Mouse (Mus musculus): ENCODE results near the gene Dtx3.

Dtx3 gene

DNA sequence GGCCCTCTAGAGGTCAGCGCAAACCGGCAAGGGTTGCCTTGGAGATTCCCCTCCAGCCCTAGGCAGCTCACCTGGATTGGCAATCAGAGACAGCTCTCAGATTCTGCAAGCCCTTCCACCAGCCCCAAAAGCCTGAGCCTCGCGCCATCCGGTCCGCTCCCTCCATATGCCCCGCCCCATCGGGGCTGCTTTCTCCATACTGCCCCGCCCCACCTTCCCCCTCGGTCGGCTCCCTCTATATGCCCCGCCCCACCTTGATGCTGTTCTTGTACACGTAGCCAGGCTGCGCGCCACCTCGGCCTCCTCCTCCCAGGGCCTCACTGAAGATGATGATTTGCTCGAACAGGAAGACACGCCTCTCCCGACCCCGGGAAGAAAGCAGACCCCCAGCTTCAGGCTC is 11.8 kb downstream of the Dtx3 start:
- DNase-seq, result no peak

DNA sequence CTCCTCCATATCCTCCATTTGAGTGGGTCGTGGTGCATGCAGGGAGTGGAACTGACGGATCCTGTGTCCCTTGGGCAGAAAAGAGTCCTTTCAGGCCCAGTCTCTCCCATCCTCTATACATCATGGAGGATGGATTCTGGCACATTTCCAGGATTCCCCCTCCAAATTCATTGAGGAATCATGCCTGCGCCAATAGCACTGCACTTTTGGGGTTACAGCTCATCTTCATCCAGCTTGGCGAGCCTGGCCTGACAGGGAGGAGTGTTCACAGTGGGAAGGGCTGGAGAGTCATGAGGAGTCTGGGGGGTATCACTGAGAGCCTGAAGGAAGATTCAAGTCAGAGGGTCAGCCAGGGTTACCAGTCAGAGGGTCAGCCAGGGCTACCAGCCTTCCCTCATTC is 12.9 kb downstream of the Dtx3 start:
- no peak for DNase-seq

GRCm38 (mm10) chr10:127181566-127181965 is 14.0 kb downstream of the Dtx3 start:
- DNase-seq, result no peak

GRCm38 (mm10) chr10:127180695-127181047 is 14.9 kb downstream of the Dtx3 start:
- no peak for DNase-seq

DNA sequence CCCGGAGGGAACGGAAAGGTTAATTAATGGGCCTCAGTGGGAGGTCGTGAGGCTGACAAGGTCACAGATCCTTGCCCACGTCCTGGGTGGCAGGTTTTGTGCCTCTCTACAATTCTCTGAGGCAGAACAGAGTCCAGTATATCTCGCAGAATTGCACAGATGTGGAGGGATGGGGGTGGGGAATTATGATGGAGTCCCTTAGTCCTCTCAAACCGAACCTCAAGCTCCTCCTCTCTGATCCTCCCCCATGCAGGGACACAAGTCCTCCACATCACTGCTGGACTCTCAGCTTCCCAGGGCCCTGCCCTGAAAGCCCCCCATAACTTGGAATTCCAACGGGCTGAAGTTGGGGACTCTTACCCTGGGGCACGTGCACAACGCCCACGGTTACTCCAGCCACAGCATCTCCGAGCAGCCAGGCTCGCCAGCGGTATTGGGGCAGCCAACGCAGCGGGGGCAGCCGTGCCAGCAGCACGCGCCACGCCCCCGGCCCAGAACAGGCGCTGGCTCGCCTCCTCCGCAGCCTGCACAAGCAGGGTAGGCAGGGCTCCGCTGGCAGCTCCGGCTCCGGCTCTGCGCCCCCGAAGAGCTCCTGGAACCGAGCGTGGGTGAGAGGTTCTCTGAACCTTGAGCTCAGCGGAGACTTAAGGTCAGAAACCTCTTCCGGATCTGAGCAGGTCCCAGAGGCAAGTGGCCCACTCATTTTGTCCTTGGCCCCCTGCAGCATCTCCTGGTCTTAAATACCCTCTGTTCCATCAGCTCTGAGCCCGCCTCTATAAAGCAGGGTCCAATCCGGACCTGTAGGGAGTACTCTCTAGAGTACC is 15.4 kb downstream of the Dtx3 start, which contains the start of gene Slc26a10:
Gene Slc26a10, minus strand, starts transcription at position 775 of the 824 bp plus-strand sequence.
- no peak for DNase-seq

GRCm38 (mm10) chr10:127178286-127179027 is 17.1 kb downstream of the Dtx3 start:
- DNase-seq, result no peak

DNA sequence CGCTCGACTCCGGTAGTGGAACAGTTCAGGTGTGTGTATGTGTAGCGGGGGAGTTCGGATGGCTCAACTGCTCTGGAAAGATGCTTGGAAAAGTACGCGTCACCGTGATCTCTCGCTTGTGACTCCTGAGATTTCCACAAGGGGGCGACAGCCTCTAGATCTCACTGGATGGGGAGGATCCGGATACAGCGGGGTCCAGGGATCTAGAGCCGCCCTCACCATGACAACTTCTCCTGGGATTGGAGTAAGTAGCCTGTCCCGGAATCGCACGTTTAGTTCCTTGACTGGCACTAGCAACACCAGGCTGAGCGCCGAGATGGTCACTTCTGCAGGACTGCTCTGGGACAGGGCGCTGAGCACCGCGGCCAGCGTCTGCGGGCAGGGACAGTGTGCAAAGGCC is 17.8 kb downstream of the Dtx3 start:
- peak; percentile 79 for DNase-seq

GRCm38 (mm10) chr10:127177235-127177634 is 18.3 kb downstream of the Dtx3 start:
- DNase-seq, result no peak

DNA sequence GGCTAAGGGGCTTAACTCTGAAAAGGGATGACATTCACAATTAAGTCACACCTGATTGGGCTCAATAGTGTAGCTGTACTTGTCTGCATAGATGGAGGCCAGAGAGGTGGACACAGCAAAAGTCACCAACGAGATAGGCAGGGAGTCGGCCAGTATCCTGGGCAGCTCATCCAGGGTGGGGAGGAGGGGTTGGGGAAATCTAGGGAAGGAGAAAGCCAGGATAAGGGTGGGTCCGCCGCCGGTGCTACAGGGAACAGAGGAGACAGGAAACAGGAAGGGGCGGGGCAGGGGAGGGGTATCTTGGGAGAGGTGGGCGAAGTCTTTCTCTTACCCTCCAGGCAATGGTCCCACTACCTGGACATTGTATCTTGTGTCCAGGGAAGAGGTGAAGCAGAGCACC is 18.8 kb downstream of the Dtx3 start:
- no peak for DNase-seq

DNA sequence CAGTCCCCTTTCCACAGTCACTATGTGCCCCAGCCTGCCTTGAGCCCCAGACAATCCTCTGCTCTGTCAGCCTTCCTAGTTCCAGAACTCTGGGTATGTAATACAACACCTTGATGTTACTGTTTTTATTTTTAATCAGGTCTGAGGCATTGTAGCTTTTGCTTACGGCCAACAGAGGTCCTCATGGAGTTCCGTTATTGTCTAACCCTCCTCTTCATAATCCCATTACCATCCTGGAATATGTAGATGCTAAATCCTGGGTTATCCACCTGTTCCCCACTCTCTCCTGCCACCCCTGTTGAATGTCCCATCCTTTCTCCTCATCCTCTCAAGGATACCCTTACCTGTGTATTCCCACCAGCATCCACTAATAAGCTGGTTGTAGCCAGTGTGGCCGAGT is 19.3 kb downstream of the Dtx3 start:
- DNase-seq, result no peak

DNA sequence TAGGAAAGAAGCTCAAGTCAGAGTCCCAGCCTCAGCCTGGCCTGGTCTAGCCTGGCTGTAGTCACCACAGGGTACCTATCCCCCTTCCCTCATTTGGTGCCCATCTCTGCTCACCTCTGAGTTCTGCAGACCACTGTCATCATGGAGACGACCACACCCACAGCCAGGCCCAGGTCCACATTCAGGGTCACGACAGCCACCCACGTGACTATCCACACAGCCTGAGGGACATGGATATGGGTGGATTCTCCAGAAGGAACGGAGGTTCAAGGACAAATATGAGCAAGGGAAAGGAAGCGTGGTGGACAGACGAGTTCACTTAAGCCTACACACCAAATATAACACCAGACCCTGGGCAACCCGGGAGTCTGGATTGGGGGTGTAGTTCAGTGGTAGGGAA is 21.4 kb downstream of the Dtx3 start:
- DNase-seq, result no peak

GRCm38 (mm10) chr10:127173148-127174065 is 22.1 kb downstream of the Dtx3 start:
- no peak for DNase-seq

DNA sequence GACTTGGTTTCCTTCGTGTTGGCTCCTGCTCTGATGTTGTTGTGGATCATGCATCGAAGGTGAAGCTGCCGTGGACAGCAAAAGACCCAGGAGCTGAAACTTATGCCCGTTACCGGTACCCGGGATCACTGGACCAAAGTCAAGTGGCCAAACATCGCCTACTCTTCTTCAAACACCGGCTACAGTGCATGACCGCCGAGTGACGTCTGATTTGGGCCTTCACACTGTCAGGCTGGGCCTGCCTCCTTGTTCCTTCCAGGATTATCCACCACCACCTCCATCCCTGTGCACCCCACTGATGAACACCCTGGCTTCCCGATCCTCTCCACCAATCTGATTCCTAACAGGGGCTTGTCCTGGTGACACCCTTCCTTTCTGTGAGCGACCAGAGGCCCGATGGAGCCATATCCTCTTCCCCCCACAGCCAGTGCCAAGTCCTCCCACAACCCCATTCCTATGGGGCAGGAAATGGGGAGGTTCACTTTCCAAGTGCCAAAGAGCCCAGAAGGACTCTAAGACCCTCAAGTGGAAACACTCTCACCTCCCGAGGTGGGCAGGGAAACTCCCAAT is 23.8 kb downstream of the Dtx3 start:
- no peak for DNase-seq

- DNase-seq, result peak; percentile 87
Observed at GRCm38 (mm10) chr10:127170837-127171272, 24.7 kb downstream of the Dtx3 start.

- no peak for DNase-seq
Observed at GRCm38 (mm10) chr10:127170002-127170401, 25.5 kb downstream of the Dtx3 start.

- no peak for DNase-seq
Observed at GRCm38 (mm10) chr10:127167614-127168192, 27.8 kb downstream of the Dtx3 start.

DNA sequence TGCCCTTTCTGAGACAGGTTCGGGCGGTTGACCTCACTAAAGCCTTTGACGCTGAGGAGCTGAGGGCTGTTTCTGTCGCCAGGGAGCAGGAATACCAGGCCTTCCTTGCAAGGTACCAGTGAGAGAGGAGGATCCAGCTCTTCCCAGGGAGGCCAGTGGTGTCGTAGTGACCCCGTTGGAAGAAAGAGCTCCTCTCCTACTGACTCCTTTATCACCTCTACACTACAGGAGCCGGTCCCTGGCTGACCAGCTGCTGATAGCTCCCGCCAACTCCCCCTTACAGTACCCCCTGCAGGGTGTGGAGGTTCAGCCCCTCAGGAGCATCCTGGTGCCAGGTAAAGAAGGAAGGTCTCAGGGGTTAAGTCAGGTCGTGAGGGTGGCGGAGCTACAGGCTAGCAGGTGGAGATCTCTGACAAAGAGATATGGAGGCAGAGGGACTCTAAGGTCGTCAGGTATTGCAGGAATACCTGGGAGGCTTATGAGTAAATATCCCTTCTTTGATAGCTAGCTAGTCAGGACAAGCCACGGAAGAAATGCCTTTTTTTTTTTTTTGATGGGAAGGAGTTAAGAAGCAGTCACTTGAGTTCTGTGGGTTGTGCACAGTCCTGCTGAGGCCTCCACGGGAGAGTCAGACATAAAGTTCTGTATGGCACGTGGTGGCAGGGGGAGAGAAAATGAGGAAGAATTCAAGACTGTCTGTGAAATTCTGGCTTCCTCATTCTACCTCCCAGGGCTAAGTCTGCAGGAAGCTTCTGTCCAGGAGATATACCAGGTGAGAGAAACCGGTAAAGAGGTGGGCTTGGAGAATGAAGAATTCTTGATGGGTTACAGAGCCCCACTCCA is 28.5 kb downstream of the Dtx3 start:
- DNase-seq, result no peak

- no peak for DNase-seq
Observed at GRCm38 (mm10) chr10:127166404-127166715, 29.2 kb downstream of the Dtx3 start.

DNA sequence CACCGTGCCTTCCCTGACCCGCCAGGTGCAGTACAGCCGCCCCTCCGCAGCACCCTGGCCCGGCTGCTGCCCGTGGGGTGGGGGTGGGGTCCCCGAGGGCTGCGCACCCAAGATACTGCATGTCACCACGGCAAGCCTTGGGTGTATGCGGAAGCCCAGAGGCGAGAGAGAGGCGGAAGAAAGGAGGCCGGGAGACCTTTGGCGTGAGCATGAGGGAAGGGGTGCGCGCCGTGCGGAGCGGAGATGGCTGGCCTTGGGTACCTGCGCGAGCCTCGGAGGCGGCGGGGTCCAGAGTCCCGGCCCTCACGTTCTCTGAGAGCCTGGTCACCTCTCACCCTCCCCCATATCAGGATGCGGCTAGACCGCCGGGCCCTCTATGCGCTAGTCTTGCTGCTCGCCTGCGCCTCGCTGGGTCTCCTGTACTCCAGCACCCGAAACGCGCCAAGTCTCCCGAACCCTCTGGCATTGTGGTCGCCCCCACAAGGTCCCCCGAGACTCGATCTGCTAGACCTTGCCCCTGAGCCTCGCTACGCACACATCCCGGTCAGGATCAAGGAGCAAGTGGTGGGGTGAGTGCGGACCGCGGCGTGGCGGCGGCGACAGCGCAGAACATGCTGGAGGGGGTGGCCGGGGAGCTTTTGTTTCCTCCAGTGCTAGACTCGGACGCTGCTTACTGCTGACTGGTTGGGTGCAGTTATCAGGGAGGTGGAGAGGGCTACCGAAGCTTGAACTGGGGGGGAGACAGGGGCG is 29.7 kb downstream of the Dtx3 start:
- peak; percentile 55 for DNase-seq

DNA sequence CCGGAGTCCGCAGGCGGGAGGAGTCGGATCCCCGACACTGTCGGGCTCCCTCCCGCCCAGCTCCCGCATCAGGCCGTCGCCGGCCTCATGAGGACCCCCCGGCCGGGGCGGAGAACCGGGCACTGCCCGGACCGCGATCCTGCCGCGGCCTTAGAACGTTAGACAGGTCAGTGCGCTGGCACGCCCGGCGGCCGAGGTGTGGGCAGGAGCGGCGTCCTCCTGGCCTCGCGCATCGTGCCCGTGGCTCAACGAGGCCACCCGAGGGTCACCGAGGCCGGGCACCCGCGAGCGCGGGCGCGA is 30.2 kb downstream of the Dtx3 start:
- DNase-seq, result no peak
